Mouse (Mus musculus) c-Kit-positive CD71-positive TER-119-positive erythroid progenitor cells, embryonic 14.5 days (primary cell): Measurements from ENCODE around the gene Pkn1.

Experiments used
- DNase-seq: peaks from one replicate; pipeline ENCODE4 v3.0.0-alpha.2; 2013; ENCODE audit warnings: low spot score

Pkn1 gene

GRCm38 (mm10) chr8:83684517-83684916, 14.5 kb downstream of the Pkn1 start:
- DNase-seq = no peak

DNA sequence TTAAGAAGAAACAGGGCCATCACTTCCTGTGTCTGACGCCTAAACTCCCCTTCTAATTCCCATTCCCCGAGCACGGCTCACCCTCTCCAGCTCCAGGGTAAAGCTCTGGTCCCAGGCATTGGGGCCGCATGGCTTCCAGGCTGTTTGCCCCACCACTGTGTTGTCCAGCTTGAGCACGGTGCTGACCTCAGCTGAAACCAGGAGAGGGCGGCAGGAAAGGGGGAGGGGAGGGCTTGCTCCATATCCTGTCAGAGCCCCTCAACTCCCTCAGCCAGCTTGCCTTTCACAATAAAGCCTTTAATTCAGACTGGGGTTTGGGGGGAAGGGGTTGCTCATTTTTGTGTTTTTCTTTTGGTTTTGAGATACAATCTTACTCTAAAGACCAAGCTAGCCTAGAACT, 17.9 kb downstream of the Pkn1 start:
- no peak for DNase-seq

- DNase-seq = no peak
Measured at GRCm38 (mm10) chr8:83680603-83681002, 18.4 kb downstream of the Pkn1 start.

DNA sequence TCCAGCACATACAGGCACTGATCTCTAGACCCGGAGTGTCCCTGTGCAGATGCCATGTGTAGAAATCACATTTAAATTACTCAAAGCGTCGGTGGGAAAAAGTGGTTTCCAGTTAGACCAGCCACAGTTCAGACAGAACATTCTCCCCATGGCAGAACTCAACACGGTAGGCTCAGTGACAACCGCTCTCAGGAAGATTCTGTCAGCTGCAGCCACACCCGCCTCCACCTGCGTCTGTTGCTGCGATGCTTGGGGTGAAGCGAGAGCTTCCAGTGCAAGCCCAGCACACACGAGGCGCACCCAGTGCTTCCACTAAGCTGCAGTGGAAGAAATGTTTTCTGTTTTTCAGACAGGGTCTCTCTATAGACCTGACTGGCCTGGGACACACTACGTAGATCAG, 19.1 kb downstream of the Pkn1 start:
- no peak for DNase-seq

DNA sequence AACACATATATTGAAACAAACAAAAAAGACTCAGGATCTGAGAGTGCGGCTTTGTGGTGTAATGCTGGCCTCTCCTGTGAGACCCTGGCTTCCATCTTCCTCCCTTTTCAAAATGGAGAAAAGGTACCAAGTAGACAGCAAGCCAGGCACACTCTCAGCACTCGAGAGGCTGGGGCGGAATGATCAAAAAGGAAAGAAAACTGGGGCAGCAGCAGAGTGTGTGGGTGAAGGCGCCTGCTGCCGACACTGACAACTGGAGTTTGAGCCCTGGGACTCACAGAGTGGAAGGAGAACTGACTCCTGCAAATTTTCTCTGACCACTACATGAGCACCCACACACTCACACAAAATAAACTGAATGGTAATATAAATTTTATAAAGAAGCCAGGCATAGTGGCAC, 24.5 kb downstream of the Pkn1 start:
- DNase-seq = no peak

DNA sequence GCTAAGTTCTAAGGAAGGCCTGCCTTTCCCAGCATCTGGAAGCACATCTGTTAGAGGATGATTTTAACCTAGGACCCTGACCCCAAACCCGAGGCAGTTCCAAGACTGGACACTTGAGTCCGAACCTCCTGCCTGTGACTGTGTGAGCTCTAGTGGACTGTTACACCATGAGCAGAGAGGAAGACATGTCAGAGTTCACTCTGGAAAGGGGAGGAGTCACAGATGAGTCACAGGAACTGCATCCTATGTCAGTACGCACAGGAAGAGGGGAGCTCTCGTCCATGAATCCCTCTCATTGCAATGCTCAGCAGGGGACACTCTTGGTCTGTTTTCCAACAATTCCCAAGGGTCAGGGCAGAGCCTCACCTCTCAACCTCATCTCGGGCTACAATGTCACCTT, 26.0 kb downstream of the Pkn1 start:
- DNase-seq = no peak

- DNase-seq = no peak
Measured at GRCm38 (mm10) chr8:83669013-83669412, 30.0 kb downstream of the Pkn1 start.

DNA sequence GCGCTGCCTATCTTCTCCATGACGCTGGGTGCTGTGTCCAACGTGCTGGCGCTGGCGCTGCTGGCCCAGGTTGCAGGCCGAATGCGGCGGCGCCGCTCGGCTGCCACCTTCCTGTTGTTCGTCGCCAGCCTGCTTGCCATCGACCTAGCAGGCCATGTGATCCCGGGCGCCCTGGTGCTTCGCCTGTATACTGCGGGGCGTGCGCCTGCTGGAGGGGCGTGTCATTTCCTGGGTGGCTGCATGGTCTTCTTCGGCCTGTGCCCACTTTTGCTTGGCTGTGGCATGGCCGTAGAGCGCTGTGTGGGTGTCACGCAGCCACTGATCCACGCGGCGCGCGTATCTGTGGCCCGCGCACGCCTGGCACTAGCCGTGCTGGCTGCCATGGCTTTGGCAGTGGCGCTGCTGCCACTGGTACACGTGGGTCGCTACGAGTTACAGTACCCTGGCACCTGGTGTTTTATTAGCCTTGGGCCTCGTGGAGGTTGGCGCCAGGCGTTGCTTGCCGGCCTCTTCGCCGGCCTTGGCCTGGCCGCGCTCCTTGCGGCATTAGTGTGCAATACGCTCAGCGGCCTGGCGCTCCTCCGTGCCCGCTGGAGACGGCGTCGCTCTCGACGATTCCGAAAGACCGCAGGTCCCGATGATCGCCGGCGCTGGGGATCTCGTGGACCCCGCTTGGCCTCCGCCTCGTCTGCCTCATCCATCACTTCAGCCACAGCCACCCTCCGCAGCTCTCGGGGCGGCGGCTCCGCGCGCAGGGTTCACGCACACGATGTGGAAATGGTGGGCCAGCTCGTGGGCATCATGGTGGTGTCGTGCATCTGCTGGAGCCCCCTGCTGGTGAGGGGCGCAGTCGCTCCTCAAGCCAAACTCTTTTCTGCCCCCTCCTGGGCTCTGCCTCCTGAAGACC, 30.7 kb downstream of the Pkn1 start:
- DNase-seq = no peak

DNA sequence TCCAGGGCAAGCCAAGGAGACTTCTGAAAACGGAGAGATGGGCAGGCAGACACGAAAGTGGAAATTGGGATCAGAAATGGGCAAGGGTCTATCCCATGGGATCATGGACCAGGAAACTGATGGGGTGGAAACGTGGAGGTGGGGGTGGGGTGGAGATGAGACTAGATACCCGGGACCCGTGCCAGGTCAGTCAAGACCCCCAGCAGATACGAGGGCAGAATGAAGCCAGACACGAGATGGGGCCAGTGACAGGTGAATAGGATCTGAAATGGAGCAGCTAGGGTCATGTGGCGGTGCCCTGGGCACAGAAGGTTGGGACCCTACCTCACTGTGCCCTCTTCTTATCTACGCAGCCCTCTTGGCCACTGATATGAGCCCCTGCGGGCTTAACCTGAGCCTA, 31.5 kb downstream of the Pkn1 start:
- DNase-seq = no peak

DNA sequence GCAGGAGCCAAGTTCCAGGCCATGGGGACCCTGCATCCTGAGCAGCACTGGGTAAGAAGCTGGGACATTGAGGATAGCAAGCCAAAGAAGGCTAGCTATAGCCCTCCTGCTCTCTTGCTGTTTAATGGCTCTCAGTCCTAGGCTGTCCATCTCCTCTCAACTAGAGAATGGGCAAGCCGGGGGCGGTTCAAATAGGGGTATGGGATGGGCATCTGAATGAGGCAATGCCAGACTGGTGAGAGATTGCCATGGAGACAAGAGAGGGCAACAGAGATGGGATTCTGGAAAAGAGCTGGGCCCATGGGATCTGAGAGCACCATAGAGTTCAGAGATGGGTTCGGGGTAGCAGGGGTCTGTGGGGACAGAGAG, 32.1 kb downstream of the Pkn1 start:
- no peak for DNase-seq

DNA sequence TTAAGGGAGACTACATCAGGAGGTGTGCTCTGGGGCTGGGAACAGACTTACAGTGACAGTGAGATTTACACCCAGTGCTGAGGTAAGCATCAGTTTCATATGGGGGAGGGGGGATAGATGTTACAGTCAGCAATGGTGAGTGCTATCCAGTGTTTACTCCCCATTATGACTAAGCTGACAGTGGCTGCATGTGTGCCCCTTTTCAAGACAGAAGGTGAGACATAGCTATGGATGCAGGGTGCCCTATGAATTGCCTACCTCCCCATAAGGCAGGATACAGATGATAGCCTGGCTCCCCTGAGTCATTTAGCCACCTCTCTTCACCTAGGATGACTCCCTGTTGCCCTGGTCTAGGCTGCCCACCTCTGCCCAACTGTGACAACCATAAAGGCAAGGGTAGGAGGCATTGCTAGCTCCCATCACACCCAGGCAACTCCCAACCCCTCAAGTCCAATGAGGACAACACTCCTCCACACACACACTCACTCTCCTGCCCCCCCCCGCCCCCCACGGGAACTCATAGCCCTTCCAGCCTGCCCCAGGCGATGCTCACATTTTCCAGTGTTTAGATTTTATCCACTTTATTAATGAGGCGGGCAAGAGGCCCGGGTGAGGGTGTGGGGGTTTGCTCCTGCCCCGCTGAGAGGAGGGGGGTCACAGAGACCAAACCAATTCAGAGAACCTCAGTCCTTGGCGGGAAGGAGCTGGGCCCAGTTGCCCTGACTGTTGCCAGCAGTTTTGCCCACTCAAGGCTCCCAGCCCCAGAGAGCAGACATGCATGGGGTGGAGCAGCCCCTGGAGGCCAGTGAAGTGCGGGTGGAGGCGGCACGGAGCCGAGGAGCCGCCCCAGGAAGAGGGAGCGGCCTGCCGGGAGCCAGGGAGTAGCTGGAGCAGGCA, 32.8 kb downstream of the Pkn1 start, which contains the start of gene Ptger1:
Gene Ptger1, plus strand, starts transcription at position 710 of the 897 bp plus-strand sequence.
- no peak for DNase-seq

DNA sequence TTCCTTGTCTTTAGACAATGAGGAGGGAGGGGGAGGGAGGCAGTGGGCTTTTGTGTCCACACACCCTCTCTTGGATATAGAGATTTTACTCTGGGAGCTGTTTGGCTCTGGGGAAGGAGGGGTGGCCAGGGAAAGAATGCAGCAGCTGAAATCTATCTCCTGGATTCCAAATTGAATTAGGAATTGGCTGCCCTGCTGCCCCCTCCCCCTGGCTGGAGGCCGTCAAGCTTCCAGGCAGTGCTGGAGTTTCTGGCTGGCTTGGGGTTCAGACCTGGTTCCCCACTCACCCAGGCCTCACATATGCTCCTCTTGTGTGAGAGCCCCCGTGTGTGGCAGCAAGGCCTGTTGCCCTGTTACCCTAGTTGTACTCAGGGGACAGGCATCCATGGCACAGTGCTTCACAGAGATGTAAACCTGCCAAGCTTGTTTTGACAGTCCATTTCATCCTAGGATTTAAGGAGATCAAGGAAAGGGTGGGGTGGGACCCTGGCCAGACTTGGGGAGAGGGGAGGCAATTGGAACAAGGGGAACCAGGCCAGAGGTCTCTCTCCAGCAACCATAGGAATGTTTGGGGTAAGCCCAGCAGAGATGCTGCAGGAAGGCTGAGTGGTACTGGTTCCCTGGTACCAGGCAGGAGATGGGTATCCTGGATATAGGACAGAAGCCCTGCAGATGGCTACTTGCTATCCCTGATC, 33.9 kb downstream of the Pkn1 start:
- DNase-seq = no peak

GRCm38 (mm10) chr8:83664096-83664495, 34.9 kb downstream of the Pkn1 start:
- DNase-seq = no peak

- peak; percentile 82 for DNase-seq
Measured at GRCm38 (mm10) chr8:83662421-83662826, 36.6 kb downstream of the Pkn1 start.

- DNase-seq = no peak
Measured at GRCm38 (mm10) chr8:83660995-83661680, 37.8 kb downstream of the Pkn1 start.

- DNase-seq = no peak
Measured at GRCm38 (mm10) chr8:83660545-83660944, 38.4 kb downstream of the Pkn1 start.

DNA sequence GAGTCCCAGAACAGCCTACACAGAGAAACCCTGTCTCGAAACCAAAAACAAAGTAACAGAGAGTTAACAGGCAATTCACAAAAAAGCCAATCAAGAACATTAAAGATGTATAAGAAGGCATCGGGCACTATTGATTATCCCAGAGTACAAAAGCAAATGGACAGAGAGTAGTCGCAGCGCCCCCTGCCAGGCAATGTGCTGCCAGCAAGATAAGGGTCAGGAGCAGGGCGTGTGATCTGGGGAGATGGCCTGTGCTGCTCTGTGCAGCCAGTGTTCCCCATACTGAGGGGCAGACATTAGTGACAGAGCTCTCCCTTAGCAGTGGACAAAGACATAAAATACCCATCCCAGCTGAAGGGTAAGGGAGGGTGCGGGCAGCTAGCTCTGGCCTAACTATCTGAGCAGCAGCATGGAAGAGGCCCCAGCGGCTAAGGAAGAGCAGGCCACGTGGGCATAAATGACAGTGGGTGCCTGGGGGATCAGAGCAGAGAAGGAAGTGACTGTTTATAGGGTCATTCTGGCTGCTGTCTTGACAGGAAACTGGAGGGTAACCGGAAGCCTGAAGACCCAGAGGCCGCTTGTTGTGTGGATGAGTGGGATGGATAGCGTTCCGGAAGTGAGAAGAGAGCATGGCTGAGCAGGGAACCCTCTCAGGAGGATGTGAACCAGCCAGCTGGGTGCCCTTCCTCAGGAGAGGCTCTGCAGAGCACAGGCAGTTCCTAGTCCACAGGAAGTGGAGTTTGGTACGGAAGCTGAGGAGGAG, 42.3 kb downstream of the Pkn1 start:
- DNase-seq = no peak

DNA sequence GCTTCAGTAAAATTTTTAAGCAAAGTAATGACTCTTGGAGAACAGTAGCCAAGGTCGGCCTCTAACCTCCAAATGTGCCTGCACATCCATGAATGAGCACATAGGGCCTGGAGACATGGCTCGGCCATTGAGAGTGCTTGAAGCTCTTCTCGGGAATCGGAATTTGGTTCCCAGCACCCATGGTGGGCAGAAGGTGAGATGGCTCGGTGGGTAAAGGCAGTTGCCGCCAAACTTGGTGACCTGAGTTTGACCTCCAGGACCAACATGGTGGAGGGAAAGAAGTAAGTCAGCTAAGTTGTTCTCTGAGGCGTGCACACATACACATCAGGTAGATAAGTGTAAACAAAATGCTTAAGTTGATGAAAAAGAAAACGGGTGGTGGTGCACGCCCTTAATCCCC, 42.9 kb downstream of the Pkn1 start:
- no peak for DNase-seq

DNA sequence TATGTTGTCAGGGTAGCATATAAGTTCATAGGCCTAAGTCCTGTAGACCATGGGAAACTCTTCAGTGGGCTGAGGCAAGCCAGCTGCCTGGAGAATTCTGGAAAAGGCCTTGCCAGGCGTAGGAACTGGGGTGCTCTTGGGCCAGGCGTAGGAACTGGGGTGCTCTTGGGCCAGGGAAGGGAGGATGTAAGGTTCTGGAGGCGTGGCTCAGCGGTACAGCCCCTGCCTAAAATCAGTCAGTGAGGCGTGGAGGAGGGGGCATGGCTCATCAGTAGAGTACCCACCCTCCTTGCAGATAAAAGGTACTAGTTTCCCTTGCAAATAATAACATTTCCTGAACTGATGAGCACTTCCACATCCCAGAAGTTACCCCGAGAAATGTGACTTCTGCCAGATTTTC, 44.3 kb downstream of the Pkn1 start:
- no peak for DNase-seq

GRCm38 (mm10) chr8:83653662-83654017, 45.3 kb downstream of the Pkn1 start:
- no peak for DNase-seq
